Mouse (Mus musculus) G1E-ER4 (cell line): ENCODE measurements around the gene Sec14l1. TPM values are rescaled to one million over a fixed set of nuclear protein-coding genes. Genes with fewer than 3 reads are reported as not detected.

Experiments
- GATA1 ChIP-seq: IDR thresholded peaks from one replicate; pipeline ENCODE4 v1.8.0; 2012; ENCODE audit warnings: low read length, inconsistent platforms
- polyA plus RNA-seq: library from polyadenylated mRNA; stranded (reverse); fragments of >175 nt; gene quantifications from 2 replicates; pipeline ENCODE4 v1.2.3, GENCODE M21; 2012

Gene Sec14l1
- polyA plus RNA-seq, 1 experiment: 66.2 TPM

DNA sequence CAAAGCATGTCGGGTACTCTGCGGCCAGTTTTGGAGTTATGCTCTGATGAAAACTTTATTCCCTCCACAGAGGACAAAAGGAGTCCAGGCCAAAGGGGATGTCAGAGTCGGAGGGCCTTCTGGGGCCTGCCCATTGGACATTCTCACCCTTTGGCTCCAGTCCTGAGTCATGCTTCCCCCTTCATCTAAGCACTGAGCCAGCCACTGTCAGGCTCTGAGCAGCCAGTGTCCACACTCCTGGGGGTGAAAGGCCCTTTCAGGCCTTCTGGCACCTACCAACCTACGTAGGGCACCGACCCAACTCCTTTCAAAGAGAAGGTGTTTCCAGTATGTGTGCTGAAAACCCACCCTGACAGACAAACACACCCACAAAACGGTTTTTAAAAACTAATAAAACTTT is 80.6 kb downstream of the Sec14l1 start:
- TF ChIP-seq GATA1: no peak

DNA sequence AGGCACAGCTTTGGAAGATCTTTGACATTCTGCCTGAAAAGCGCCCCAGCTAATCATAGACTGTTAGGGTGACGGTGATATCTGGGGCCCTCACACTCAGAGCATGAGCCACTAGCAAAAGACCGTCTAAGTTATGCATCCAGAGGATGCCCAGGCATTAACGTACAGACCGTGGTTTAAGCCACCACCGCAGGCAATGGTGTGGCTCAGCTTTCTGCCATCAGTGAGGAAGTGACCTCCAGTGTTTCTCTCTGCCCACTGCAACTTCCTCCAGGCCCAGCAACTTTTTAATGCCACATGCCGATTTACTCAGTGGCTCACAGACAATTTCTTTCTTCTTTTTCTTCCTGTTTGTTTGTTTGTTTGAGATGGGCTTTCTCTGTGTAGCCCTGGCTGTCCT is 81.7 kb downstream of the Sec14l1 start:
- TF ChIP-seq GATA1: no peak

DNA sequence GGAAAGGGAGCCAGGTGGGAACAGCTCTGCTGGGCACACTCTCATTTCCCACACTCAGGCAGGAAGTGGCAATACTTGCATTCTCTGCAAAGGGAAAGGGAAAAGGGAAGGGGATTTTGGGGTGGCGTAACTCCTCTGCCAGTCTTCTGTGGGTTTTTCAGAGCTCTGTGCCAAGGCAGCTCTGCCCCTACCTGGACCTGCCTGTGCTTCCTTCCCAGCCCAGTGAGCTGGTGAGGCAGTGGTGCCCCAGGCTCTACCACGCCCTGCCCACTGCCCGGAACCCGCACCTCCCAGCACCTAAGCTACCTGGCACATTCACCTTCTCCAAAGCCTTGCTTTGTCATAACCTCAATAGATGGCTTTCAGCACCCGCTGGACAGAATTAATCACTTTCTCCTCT is 83.2 kb downstream of the Sec14l1 start:
- TF ChIP-seq GATA1: no peak

- TF ChIP-seq GATA1: no peak
Measured at GRCm38 (mm10) chr11:117199282-117200175, 84.6 kb downstream of the Sec14l1 start, which contains the start of gene Sept9. Sept9 (plus strand) TSS chr11:117199661.

DNA sequence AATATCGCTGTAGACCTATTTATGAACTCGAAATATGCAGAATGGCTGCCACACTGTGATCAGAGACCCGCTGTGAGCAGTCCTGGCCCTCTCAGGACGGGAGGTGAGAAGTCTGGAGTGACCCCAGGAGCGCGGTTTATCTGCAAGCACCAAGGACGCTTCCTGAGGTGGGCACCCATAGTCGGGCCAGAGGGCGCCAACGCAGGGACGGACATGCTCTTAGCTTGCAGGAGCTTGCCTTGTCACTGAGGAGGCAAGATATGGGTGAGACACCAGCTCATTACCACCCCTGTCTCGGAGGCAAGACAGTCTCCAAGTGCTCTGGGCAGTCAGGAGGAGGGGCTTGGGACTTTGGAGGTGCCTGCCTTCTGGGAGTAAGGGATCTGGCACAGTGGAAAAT is 86.9 kb downstream of the Sec14l1 start:
- no peak for TF ChIP-seq GATA1

GRCm38 (mm10) chr11:117204606-117205005 is 89.6 kb downstream of the Sec14l1 start:
- no peak for TF ChIP-seq GATA1

GRCm38 (mm10) chr11:117205042-117205441 is 90.1 kb downstream of the Sec14l1 start:
- TF ChIP-seq GATA1: no peak

DNA sequence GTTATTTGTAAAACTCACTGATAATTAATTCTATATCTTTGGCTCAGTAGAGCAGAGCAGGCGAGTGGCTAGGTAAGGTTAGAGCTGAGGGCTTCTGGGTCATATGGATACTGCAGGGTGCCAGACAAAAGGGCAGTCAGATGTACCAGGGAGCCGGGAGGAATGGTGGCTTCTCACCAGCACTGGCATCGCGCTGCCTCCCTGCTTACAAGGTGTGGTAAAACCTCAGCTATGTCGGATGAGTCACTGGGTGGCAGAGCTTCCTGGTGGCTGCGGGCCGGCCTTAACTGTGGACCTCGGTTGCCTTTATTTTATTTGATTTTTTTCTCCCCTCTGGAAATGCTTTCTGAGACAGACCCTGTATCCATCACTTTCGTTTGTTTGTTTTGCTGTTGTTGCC is 90.5 kb downstream of the Sec14l1 start:
- no peak for TF ChIP-seq GATA1

DNA sequence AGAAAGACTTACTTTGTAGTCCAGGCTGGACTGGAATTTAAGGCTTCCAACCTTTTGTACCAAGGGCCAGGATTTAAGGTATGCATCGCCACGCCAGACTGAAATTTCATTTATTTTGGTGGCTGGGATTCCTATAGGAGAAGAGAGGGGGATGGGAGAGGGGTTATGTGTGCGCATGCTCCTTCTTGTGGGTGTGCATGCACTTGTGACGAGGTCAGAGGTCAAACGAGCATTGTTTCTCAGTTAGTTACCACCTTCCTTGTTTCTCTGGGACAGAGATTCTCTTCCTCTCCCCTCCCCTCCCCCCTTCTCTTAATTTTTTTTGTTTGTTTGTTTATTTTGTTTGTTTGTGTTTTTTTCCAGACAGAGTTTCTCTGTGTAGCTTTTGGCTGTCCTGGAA is 92.5 kb downstream of the Sec14l1 start:
- TF ChIP-seq GATA1: no peak

GRCm38 (mm10) chr11:117208151-117208673 is 93.2 kb downstream of the Sec14l1 start:
- TF ChIP-seq GATA1: no peak

Other genes starting within 250 kb of the Sec14l1 start
- gene Mgat5b, start 196.3 kb upstream of the Sec14l1 start, polyA plus RNA-seq: not detected in 2 replicates
- 419 and 493 TPM in 2 replicates for gene Sept9, start 84.5 kb downstream of the Sec14l1 start, polyA plus RNA-seq